Mouse (Mus musculus) forebrain, embryonic 15.5 days (tissue): ENCODE results near the gene Zfp82. TPM values are rescaled to one million over a fixed set of nuclear protein-coding genes. Genes with fewer than 3 reads are reported as not detected.

Experiments
- ATAC-seq: fragments of 200-750 bp; cut with Nextera tagmentation; replicated peaks from 2 replicates; pipeline ENCODE4 v1.8.0; 2017; ENCODE audit warnings: mild to moderate bottlenecking, moderate TSS enrichment, moderate library complexity
- H3K27ac ChIP-seq: fragments of 300-500 bp; sonication (generic); replicated peaks from 2 replicates; pipeline ENCODE4 v1.5.1; 2015; ENCODE audit warnings: mild to moderate bottlenecking, inconsistent platforms
- H3K27me3 ChIP-seq: fragments of 300-500 bp; sonication (generic); 2 replicates; pipeline ENCODE4 v1.6.1; 2015; ENCODE audit warnings: inconsistent platforms
- H3K36me3 ChIP-seq: fragments of 300-500 bp; sonication (generic); 2 replicates; pipeline ENCODE4 v1.6.1; 2015; ENCODE audit warnings: mild to moderate bottlenecking, inconsistent platforms
- H3K4me1 ChIP-seq: fragments of 300-500 bp; sonication (generic); 2 replicates; pipeline ENCODE4 v1.6.1; 2015; ENCODE audit warnings: inconsistent platforms
- H3K4me2 ChIP-seq: fragments of 300-500 bp; sonication (generic); replicated peaks from 2 replicates; pipeline ENCODE4 v1.6.1; 2015; ENCODE audit warnings: mild to moderate bottlenecking, inconsistent platforms
- H3K4me3 ChIP-seq: fragments of 300-500 bp; sonication (generic); 2 replicates; pipeline ENCODE4 v1.5.1; 2015; ENCODE audit warnings: mild to moderate bottlenecking, inconsistent platforms
- H3K9ac ChIP-seq: fragments of 300-500 bp; sonication (generic); replicated peaks from 2 replicates; pipeline ENCODE4 v1.6.1; 2015; ENCODE audit warnings: mild to moderate bottlenecking, inconsistent platforms
- H3K9me3 ChIP-seq: fragments of 300-500 bp; sonication (generic); 2 replicates; pipeline ENCODE4 v1.6.1; 2016; ENCODE audit warnings: inconsistent platforms
- WGBS: fragments of 180-500 bp; shearing (Covaris S2); methylation state at CpG from one replicate; pipeline ENCODE4 v1.1.7; 2015; ENCODE audit warnings: mixed read lengths; 5-methylcytosine and 5-hydroxymethylcytosine counted together
- polyA plus RNA-seq: library from polyadenylated mRNA; unstranded; fragments of >200 nt; fragmentation: Nextera tagmentation; extraction: Ambion mirVana; gene quantifications from 2 replicates; pipeline ENCODE4 v1.2.1, GENCODE M21; 2015

The Zfp82 gene
- polyA plus RNA-seq, 1 experiment from 2014 or later: 14.7 TPM

GRCm38 (mm10) chr7:30090970-30091585 lies 18.4 kb upstream of the Zfp82 start:
- Histone ChIP-seq H3K27me3 (no peaks in the 10 kb centered on the region), H3K27ac (peak overlapping the region; percentile 88), H3K36me3 (peaks cover 3% of the 10 kb centered on the region), H3K4me3 (peak overlapping the region; percentile 54), H3K4me2 (peak overlapping the region; percentile 52), H3K9me3 (no peaks in the 10 kb centered on the region), H3K4me1 (peaks cover 36% of the 10 kb centered on the region), H3K9ac (peak overlapping the region; percentile 34)
- peak; percentile 5 for ATAC-seq
- WGBS: 8% methylated on average over 9 of the region's 9 CpGs

- peaks cover 11% of the 10 kb centered on the region for H3K36me3 ChIP-seq
- under 1% methylated on average over 40 of the region's 40 CpGs for WGBS
- peaks cover 31% of the 10 kb centered on the region for H3K4me1 ChIP-seq
- peak within 1 kb of the TSS; percentile 51 for H3K9ac ChIP-seq
- H3K27ac ChIP-seq: peak within 1 kb of the TSS; percentile 88
- peak within 1 kb of the TSS; percentile 52 for H3K4me2 ChIP-seq
- ATAC-seq: peak; percentile 92
- no peaks in the 10 kb centered on the region for H3K9me3 ChIP-seq
- H3K4me3 ChIP-seq: peak within 1 kb of the TSS; percentile 54
- no peaks in the 10 kb centered on the region for H3K27me3 ChIP-seq
These were observed 17.6 kb upstream of the Zfp82 start, which contains the start of the genes Gm26920 and Zfp566 for GRCm38 (mm10) chr7:30090092-30090969. TSS of gene Gm26920 (minus strand) at chr7:30090410. TSS of gene Zfp566 (minus strand) at chr7:30090527.

- peak overlapping the region; percentile 51 for H3K4me2 ChIP-seq
- H3K27ac ChIP-seq: no peak overlapping the region
- H3K4me3 ChIP-seq: peak overlapping the region; percentile 54
- H3K36me3 ChIP-seq: peaks cover 18% of the 10 kb centered on the region
- no peak for ATAC-seq
- peak overlapping the region; percentile 51 for H3K9ac ChIP-seq
- H3K27me3 ChIP-seq: no peaks in the 10 kb centered on the region
- 14% methylated on average over 6 of the region's 6 CpGs for WGBS
- H3K9me3 ChIP-seq: no peaks in the 10 kb centered on the region
- peaks cover 31% of the 10 kb centered on the region for H3K4me1 ChIP-seq
These were observed 16.7 kb upstream of the Zfp82 start for GRCm38 (mm10) chr7:30089405-30089804.

GRCm38 (mm10) chr7:30086524-30086923 lies 13.8 kb upstream of the Zfp82 start:
- ATAC-seq: no peak
- H3K4me3 ChIP-seq: no peak overlapping the region
- no peaks in the 10 kb centered on the region for H3K27me3 ChIP-seq
- H3K9ac ChIP-seq: no peak overlapping the region
- H3K4me1 ChIP-seq: peaks cover 25% of the 10 kb centered on the region
- H3K9me3 ChIP-seq: no peaks in the 10 kb centered on the region
- WGBS: 89% methylated on average over 9 of the region's 9 CpGs
- no peak overlapping the region for H3K27ac ChIP-seq
- no peak overlapping the region for H3K4me2 ChIP-seq
- H3K36me3 ChIP-seq: peaks cover 31% of the 10 kb centered on the region

- Histone ChIP-seq H3K4me3 (no peak overlapping the region), H3K4me1 (no peaks in the 10 kb centered on the region), H3K9me3 (no peaks in the 10 kb centered on the region), H3K27me3 (no peaks in the 10 kb centered on the region), H3K9ac (no peak overlapping the region), H3K4me2 (no peak overlapping the region), H3K27ac (no peak overlapping the region), H3K36me3 (peaks cover 65% of the 10 kb centered on the region)
- no peak for ATAC-seq
- WGBS: 83% methylated on average over 5 of the region's 5 CpGs
These were observed 8.1 kb downstream of the Zfp82 start for GRCm38 (mm10) chr7:30064622-30065021.

GRCm38 (mm10) chr7:30062478-30062877 lies 10.2 kb downstream of the Zfp82 start:
- Histone ChIP-seq H3K36me3 (peaks cover 63% of the 10 kb centered on the region), H3K4me3 (no peak overlapping the region), H3K4me1 (no peaks in the 10 kb centered on the region), H3K27me3 (no peaks in the 10 kb centered on the region), H3K9ac (no peak overlapping the region), H3K4me2 (no peak overlapping the region), H3K27ac (no peak overlapping the region), H3K9me3 (no peaks in the 10 kb centered on the region)
- WGBS: 92% methylated on average over 5 of the region's 5 CpGs
- no peak for ATAC-seq

- peaks cover 68% of the 10 kb centered on the region for H3K36me3 ChIP-seq
- no peaks in the 10 kb centered on the region for H3K27me3 ChIP-seq
- no peak overlapping the region for H3K4me2 ChIP-seq
- H3K27ac ChIP-seq: no peak overlapping the region
- H3K9me3 ChIP-seq: no peaks in the 10 kb centered on the region
- no peaks in the 10 kb centered on the region for H3K4me1 ChIP-seq
- H3K4me3 ChIP-seq: no peak overlapping the region
- no peak overlapping the region for H3K9ac ChIP-seq
- ATAC-seq: no peak
- 86% methylated on average over 6 of the region's 6 CpGs for WGBS
These were observed 12.4 kb downstream of the Zfp82 start for GRCm38 (mm10) chr7:30060341-30060740.

GRCm38 (mm10) chr7:30053591-30053990 lies 19.1 kb downstream of the Zfp82 start:
- no peak overlapping the region for H3K27ac ChIP-seq
- H3K4me3 ChIP-seq: no peak overlapping the region
- H3K9me3 ChIP-seq: no peaks in the 10 kb centered on the region
- peaks cover 28% of the 10 kb centered on the region for H3K36me3 ChIP-seq
- ATAC-seq: no peak
- H3K4me2 ChIP-seq: no peak overlapping the region
- peaks cover 12% of the 10 kb centered on the region for H3K4me1 ChIP-seq
- no peaks in the 10 kb centered on the region for H3K27me3 ChIP-seq
- 13% methylated on average over 3 of the region's 3 CpGs for WGBS
- no peak overlapping the region for H3K9ac ChIP-seq

GRCm38 (mm10) chr7:30050882-30051548 lies 21.7 kb downstream of the Zfp82 start, which contains the start of gene Zfp14:
TSS of gene Zfp14 (minus strand) at chr7:30051380.
- Histone ChIP-seq H3K27ac (peak within 1 kb of the TSS; percentile 92), H3K4me2 (peak within 1 kb of the TSS; percentile 63), H3K9ac (peak within 1 kb of the TSS; percentile 88), H3K36me3 (peaks cover 10% of the 10 kb centered on the region), H3K4me1 (peaks cover 17% of the 10 kb centered on the region), H3K27me3 (no peaks in the 10 kb centered on the region), H3K9me3 (no peaks in the 10 kb centered on the region), H3K4me3 (peak within 1 kb of the TSS; percentile 73)
- ATAC-seq: peak; percentile 99
- WGBS: under 1% methylated on average over 39 of the region's 40 CpGs

GRCm38 (mm10) chr7:30048126-30048525 lies 24.6 kb downstream of the Zfp82 start:
- H3K4me2 ChIP-seq: no peak overlapping the region
- H3K36me3 ChIP-seq: no peaks in the 10 kb centered on the region
- H3K27me3 ChIP-seq: no peaks in the 10 kb centered on the region
- 71% methylated on average over 4 of the region's 4 CpGs for WGBS
- H3K27ac ChIP-seq: peak overlapping the region; percentile 40
- H3K4me3 ChIP-seq: no peak overlapping the region
- H3K4me1 ChIP-seq: peaks cover 17% of the 10 kb centered on the region
- H3K9ac ChIP-seq: no peak overlapping the region
- ATAC-seq: no peak
- no peaks in the 10 kb centered on the region for H3K9me3 ChIP-seq

- 65% methylated on average over 9 of the region's 9 CpGs for WGBS
- no peak for ATAC-seq
- Histone ChIP-seq H3K36me3 (peaks cover 6% of the 10 kb centered on the region; the same call in 1 of the 2 replicates), H3K27me3 (no peaks in the 10 kb centered on the region), H3K4me1 (0 out of 2 replicates have a peak, but pooled peaks cover 5% of the 10 kb centered on the region), H3K9ac (no peak overlapping the region), H3K9me3 (no peaks in the 10 kb centered on the region), H3K4me2 (no peak overlapping the region), H3K4me3 (no peak overlapping the region), H3K27ac (no peak overlapping the region)
These were observed 28.3 kb downstream of the Zfp82 start for GRCm38 (mm10) chr7:30044354-30044753.

GRCm38 (mm10) chr7:30034331-30034730 lies 38.4 kb downstream of the Zfp82 start:
- ATAC-seq: no peak
- 95% methylated on average over 12 of the region's 12 CpGs for WGBS
- Histone ChIP-seq H3K9me3 (no peaks in the 10 kb centered on the region), H3K27ac (no peak overlapping the region), H3K4me3 (no peak overlapping the region), H3K9ac (no peak overlapping the region), H3K4me1 (no peaks in the 10 kb centered on the region), H3K4me2 (no peak overlapping the region), H3K27me3 (no peaks in the 10 kb centered on the region), H3K36me3 (peaks cover 29% of the 10 kb centered on the region)
